Mouse (Mus musculus) CD8-positive naive resting alpha-beta T cell, adult 57 days (primary cell): ENCODE measurements around the gene Nsmf. TPM values are rescaled to one million over a fixed set of nuclear protein-coding genes. Genes with fewer than 3 reads are reported as not detected.

Experiments used
- total RNA-seq: library from RNA; stranded (reverse); gene quantifications from one replicate; pipeline ENCODE4 v1.2.4, GENCODE M21; 2023

The Nsmf gene
- total RNA-seq = 22.7 TPM

GRCm38 (mm10) chr2:25054221-25055067 is at the start of gene Nsmf:
Gene Nsmf (plus strand): TSS chr2:25054355.

GRCm38 (mm10) chr2:25080076-25080475 is 25.9 kb downstream of the Nsmf start, which contains the start of gene Entpd8:
Gene Entpd8 (plus strand): TSS chr2:25080304.

GRCm38 (mm10) chr2:25095109-25095850 is 41.1 kb downstream of the Nsmf start, which contains the start of gene Noxa1:
Gene Noxa1 (minus strand): TSS chr2:25095149.

Other genes with a start within 250 kb of the Nsmf start
- gene Ehmt1, start 134.7 kb upstream of the Nsmf start, total RNA-seq = 114 TPM
- gene Arrdc1, start 119.1 kb upstream of the Nsmf start, total RNA-seq = 137 TPM
- gene Zmynd19, start 104.6 kb upstream of the Nsmf start, total RNA-seq = 18.7 TPM
- gene Dph7, start 92.0 kb upstream of the Nsmf start, total RNA-seq = 21.8 TPM
- gene Mrpl41, start 79.3 kb upstream of the Nsmf start, total RNA-seq = 25.1 TPM
- gene Pnpla7, start 78.3 kb upstream of the Nsmf start, total RNA-seq = 159 TPM
- not detected for gene Entpd8, start 25.9 kb downstream of the Nsmf start, total RNA-seq
- gene Noxa1, start 40.8 kb downstream of the Nsmf start, total RNA-seq = not detected
- gene Nrarp, start 126.4 kb downstream of the Nsmf start, total RNA-seq = 3.3 TPM
- gene Tor4a, start 142.5 kb downstream of the Nsmf start, total RNA-seq = 25.9 TPM
- gene Nelfb, start 157.1 kb downstream of the Nsmf start, total RNA-seq = 68.2 TPM
- gene Stpg3, start 160.3 kb downstream of the Nsmf start, total RNA-seq = not detected
- not detected for gene Fam166a, start 164.4 kb downstream of the Nsmf start, total RNA-seq
- 105 TPM for gene Tubb4b, start 170.3 kb downstream of the Nsmf start, total RNA-seq
- gene Slc34a3, start 180.0 kb downstream of the Nsmf start, total RNA-seq = not detected
- gene Rnf224, start 182.4 kb downstream of the Nsmf start, total RNA-seq = not detected
- gene Rnf208, start 187.9 kb downstream of the Nsmf start, total RNA-seq = not detected
- not detected for gene Cysrt1, start 188.1 kb downstream of the Nsmf start, total RNA-seq
- gene AL732309.1, start 192.5 kb downstream of the Nsmf start, total RNA-seq = 11.0 TPM
- 20.6 TPM for gene Tmem203, start 201.1 kb downstream of the Nsmf start, total RNA-seq
- gene Tprn, start 208.3 kb downstream of the Nsmf start, total RNA-seq = 20.0 TPM
- 39.1 TPM for gene Ssna1, start 218.1 kb downstream of the Nsmf start, total RNA-seq
- gene Anapc2, start 218.1 kb downstream of the Nsmf start, total RNA-seq = 92.6 TPM
- not detected for gene Tmem210, start 233.8 kb downstream of the Nsmf start, total RNA-seq
- gene Lrrc26, start 235.6 kb downstream of the Nsmf start, total RNA-seq = not detected